Mouse (Mus musculus): ENCODE measurements around the gene Btn2a2.
A peak's percentile ranks its signal among the peaks of the same experiment; 100 is the strongest.

Gene Btn2a2

GRCm38 (mm10) chr13:23491990-23492389 is 3.3 kb upstream of the Btn2a2 start:
- no peak for DNase-seq

- DNase-seq = no peak
Measured at GRCm38 (mm10) chr13:23491263-23491662, 2.6 kb upstream of the Btn2a2 start.

DNA sequence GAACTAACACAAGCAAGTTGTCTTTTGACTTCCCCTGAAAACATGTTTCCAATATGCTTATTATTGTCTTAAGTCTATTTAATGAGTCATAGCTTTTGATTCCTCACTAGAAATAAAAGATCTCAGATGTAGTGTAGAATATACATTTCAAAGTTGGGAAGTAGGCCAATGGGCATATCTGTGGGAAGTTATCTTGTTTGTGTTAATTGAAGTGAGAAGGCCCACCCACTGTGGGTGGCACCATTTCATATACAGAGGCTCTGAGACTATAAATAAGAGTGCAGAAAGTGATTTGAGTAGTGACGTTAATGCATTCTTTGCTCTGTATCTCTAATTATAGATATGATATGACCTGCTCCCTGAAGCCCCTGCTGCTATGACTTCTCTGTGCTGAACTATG is 2.2 kb upstream of the Btn2a2 start:
- no peak for DNase-seq

- no peak for DNase-seq
Measured at GRCm38 (mm10) chr13:23485271-23485670, 3.4 kb downstream of the Btn2a2 start.

DNA sequence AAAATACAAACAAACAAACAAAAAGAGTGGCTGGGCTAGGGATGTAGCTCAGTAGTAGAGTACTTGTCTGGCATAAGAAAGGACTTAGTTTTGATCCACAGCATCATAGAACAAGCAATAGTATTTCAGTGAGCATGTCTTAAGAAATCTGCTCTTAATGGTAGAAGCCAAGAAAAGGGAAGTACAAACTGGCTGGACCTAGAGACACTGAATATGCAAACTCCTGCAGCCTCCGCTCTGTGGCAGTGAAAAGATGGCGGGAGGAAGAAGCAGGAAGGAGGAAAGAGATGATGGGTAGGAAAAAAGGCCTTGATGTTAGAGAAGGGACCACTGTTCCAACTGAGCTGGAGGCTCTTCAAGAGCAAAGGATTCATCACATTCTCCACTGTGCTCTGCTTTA is 5.5 kb downstream of the Btn2a2 start:
- no peak for DNase-seq

- no peak for DNase-seq
Measured at GRCm38 (mm10) chr13:23475658-23476057, 13.0 kb downstream of the Btn2a2 start.

- DNase-seq = peak; percentile 49
Measured at GRCm38 (mm10) chr13:23466911-23467310, 21.7 kb downstream of the Btn2a2 start.

DNA sequence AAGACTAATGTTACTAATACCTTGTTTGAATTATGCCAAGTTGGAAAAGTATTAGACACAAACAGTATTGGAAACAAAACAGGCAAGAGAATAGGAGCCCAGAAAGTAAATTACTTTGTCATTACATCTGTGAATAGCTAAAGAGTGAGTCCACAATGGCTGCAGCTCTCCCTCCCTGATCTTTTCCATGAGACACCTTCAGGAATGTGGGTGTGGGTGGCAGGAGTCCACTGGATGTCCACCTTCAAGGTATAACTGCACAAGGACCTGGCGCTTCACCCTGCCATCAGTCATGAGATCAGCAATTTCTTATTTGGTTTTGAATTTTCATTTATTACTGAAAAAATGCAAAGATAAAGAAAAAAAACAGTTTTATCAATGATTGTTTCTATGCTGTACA is 22.4 kb downstream of the Btn2a2 start:
- no peak for DNase-seq

GRCm38 (mm10) chr13:23465600-23466109 is 23.0 kb downstream of the Btn2a2 start, which contains the start of gene Btn1a1:
Btn1a1 (minus strand) TSS chr13:23465901.
- DNase-seq = no peak

DNA sequence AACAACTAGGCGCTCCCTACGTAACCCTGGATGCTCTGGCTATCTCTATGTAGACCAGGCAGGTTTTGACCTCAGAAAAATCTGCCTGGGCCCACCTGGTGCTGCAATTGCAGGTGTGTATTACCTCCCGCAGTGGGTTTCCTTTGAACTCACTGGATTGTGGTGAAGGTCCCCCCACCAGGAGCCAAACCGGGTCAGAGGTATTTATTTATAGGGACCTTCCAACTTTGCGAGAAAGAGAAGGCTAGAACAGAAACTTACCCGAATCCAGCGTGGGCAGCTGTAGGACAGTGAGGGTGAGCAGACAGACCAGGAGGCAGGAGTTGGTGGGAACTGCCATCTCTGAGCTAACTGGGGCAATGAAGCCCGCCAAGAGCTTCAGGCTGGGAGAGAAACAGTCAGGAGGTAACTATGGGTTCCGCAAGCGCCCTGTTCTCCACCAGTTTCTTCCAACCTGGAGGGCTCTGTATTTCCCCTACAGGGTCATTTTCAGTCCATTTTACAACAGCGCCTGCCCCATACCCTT is 23.8 kb downstream of the Btn2a2 start:
- DNase-seq = no peak

DNA sequence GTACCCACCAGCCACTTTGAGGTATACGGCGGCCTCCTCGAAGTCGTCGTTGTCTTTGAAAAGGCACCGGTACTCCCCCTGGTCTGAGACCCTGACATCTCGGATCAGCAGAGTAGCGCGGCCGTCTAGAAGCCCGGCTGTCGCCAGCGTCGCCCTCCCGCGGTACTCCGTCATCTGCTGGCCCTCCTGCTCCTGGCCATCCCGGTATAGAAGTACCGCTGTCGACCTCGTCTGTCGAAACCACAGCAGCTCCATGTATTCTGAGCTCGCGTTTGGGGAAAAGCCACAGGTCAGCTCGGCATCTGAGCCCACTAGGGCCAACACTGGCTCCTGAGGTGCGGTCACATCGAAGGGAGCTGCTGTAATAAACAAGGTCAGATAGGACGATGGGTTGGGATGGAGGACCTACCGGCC is 24.4 kb downstream of the Btn2a2 start:
- peak; percentile 49 for DNase-seq

- peak; percentile 84 for DNase-seq
Measured at GRCm38 (mm10) chr13:23463381-23464223, 25.1 kb downstream of the Btn2a2 start.

- no peak for DNase-seq
Measured at GRCm38 (mm10) chr13:23462669-23463068, 26.0 kb downstream of the Btn2a2 start.

DNA sequence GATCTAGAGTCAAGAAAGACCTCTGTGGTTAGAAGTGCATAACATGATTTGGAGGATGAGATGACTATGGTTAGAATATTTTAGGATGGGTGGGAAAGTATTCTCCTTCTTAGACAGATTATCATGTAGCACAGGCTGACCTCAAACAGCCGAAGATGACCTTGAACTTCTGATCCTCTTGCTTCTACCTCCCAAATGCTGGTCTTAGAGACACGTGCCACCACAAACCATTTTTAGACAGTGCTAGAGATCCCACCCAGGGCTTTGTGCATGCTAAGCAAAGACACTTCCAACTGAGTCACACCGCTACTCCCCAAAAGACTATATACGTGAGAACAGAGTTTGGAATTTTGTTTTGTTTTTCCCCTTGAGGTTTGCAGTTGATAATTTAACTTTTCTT is 26.6 kb downstream of the Btn2a2 start:
- DNase-seq = no peak

GRCm38 (mm10) chr13:23459264-23459846 is 29.3 kb downstream of the Btn2a2 start:
- no peak for DNase-seq

DNA sequence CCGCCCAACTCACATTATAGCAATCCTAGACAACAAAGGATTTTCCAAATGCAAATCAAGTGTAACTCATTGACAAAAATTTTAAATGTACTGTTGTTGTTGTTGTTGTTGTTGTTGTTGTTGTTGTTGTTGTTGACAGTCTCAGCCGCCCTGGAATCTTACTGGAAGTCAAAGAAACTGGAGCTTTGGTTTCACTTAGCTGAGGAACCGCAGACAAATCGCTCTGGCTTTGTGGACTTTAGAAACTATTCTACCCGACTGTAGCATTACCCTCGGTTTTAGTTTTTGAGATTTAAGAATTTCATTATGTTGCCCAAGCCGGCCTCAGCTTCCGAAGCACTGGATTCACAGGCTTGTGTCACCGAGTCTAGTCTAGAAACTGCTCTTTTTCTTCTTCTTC is 34.7 kb downstream of the Btn2a2 start:
- no peak for DNase-seq

DNA sequence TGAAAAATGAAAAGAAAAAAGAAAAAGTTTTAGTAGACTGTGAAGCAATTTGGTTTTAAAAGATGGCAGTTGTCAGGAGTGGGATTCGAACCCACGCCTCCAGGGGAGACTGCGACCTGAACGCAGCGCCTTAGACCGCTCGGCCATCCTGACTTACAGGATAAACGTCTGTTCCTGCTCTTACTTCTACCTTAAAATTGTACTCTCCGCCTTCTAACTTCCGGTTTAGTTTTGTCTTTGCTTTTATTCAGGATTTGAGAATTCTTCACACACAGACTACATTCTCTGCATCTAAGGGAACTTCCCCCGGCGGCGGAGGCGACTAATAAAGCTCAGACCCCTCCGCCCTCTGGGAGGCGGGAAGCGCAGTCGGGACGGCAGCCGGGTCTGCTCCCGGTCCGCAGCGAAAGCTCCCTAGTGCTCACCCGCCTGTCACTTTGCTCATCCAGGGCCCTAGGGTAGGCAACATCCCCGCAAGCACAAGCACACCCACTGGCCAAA is 35.2 kb downstream of the Btn2a2 start:
- DNase-seq = peak; percentile 72

DNA sequence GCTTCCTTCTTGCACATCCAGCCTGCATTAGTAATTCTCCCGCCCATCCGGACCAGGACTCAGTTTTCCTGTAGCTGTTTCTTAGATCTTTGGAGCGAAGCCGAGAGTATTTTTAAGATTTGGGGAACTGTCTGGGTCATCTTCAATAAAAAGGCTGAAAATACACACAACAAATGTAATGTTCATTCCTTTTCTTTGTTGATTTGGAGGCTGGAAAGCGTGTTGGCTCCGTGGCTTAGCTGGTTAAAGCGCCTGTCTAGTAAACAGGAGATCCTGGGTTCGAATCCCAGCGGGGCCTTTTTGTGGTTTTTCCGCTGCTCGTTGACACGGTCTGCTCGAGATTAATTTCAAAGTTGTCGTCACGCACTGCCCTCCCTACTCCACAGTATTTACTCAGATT is 38.3 kb downstream of the Btn2a2 start:
- DNase-seq = peak; percentile 85

GRCm38 (mm10) chr13:23449235-23450095 is 39.2 kb downstream of the Btn2a2 start:
- DNase-seq = peak; percentile 55

GRCm38 (mm10) chr13:23448758-23449157 is 39.9 kb downstream of the Btn2a2 start:
- DNase-seq = no peak

DNA sequence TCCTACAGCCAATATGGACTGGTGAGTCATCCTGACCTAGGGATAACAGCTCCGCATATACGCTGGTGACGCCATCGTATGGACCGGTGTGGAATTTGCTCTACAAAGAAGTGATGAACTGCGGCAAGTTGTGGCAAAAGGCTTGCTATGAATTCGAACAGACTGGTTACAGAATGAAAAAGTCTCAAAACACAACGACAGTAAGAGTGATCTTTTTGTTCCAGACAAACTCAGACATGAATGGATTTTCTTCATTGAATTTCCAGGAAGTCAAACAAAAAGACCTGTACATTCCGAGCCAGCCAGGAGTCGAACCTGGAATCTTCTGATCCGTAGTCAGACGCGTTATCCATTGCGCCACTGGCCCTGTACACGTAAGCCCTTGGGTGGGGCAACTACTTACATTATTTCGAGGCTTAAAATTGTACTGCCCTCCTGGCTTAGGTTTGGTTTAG is 42.1 kb downstream of the Btn2a2 start:
- peak; percentile 86 for DNase-seq

DNA sequence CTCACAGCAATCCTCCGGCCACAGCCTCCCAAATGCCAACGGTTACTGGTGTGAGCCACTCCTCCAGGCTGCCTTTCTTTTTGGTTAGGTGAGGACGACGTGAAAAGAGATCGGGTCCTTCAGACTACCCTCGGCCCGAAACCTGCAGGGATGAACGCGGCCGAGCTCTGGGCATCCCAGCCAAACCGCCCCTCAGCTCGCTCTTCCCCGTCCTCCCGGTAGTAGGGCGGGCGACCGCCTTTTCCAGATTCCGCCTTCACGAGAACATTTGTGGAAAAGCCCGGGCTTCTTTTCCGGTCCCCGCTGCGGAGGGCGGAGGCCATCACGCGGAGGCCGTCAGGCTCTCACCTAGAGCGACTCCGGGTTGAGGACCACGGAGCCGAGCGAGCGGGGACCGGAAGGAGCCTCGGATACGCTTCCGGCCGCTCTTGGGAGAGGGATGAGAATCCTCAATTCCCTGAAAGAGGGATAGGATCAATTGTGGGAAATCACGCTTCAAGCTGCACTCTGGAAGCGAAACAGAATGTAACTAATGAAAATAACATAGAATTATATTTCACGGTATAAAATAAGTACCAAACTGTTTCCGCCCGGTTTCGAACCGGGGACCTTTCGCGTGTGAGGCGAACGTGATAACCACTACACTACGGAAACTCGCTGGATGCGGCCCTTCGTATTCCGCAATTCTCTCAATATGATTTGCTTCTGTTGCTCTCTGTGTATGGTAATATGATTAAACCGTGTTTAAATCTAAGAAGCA is 42.9 kb downstream of the Btn2a2 start:
- DNase-seq = peak; percentile 89
